Comparison of ENCODE assay signal across 10 mouse cellular contexts in genomic region chr1:30503224-30503623, GRCm38 (mm10).
DNase-seq lines count a peak whose midpoint lies in the region; ATAC-seq and TF ChIP-seq lines count a peak whose summit lies in the region.
"Had no signal": no experiment of that assay in that cellular context is flagged by ENCODE, and none has a peak within 500 bp of the region (broad histone marks: within the 10 kb centered on the region; RNA-seq: fewer than 3 reads in every experiment).

No protein-coding gene starts in this region.

- WGBS in intestine, postnatal 0 days: 14% methylated on average over 1 of the region's 1 CpGs
- WGBS in intestine, embryonic 15.5 days: 22% methylated on average over 1 of the region's 1 CpGs

- peak; percentile 64 for TF ChIP-seq CTCF in intestine, postnatal 0 days (IDR thresholded peaks at IDR 0.05; ENCODE audit: low read depth)

- no peak overlapping the region for H3K27ac ChIP-seq in intestine, postnatal 0 days (ENCODE audit: low read depth, low read length)
- no peak overlapping the region for H3K27ac ChIP-seq in intestine, embryonic 15.5 days

- no peaks in the 10 kb centered on the region for H3K27me3 ChIP-seq in intestine, postnatal 0 days (replicated peaks; ENCODE audit: control insufficient read depth, insufficient read depth, low read length)
- H3K27me3 ChIP-seq in intestine, embryonic 15.5 days (replicated peaks): no peaks in the 10 kb centered on the region

- no peak overlapping the region for H3K9ac ChIP-seq in intestine, postnatal 0 days (ENCODE audit: low read depth, low read length)
- H3K9ac ChIP-seq in intestine, embryonic 15.5 days: no peak overlapping the region

- H3K4me2 ChIP-seq in intestine, postnatal 0 days (replicated peaks; ENCODE audit: low read depth): no peak overlapping the region
- H3K4me2 ChIP-seq in intestine, embryonic 15.5 days (replicated peaks): no peak overlapping the region

- H3K4me1 ChIP-seq in intestine, postnatal 0 days (replicated peaks; ENCODE audit: control insufficient read depth, insufficient read depth, low read length): no peaks in the 10 kb centered on the region
- H3K4me1 ChIP-seq in intestine, embryonic 15.5 days (replicated peaks): no peaks in the 10 kb centered on the region

- H3K4me3 ChIP-seq in intestine, postnatal 0 days (ENCODE audit: low read depth, low read length): no peak overlapping the region
- H3K4me3 ChIP-seq in intestine, embryonic 15.5 days (replicated peaks): no peak overlapping the region
- H3K4me3 ChIP-seq: myocyte had no signal

- no peaks in the 10 kb centered on the region for H3K36me3 ChIP-seq in intestine, postnatal 0 days (ENCODE audit: control insufficient read depth, insufficient read depth)
- no peaks in the 10 kb centered on the region for H3K36me3 ChIP-seq in intestine, embryonic 15.5 days

- peak; percentile 53 for DNase-seq in embryo, embryonic 11 days
- DNase-seq in layer of hippocampus, postnatal 10 days (ENCODE audit: low spot score in 2 of 2): peak; percentile 22 to 47
- DNase-seq in retina, postnatal 7 days (ENCODE audit: low read depth, low spot score): peak; percentile 8
- DNase-seq in thymus, postnatal 10 days (ENCODE audit: low spot score in 2 of 2): no peak
- DNase-seq in heart, adult 8-10 months (ENCODE audit: low spot score): no peak
- no peak for DNase-seq in cerebellum, adult 9-10 months
- DNase-seq: heart, postnatal 14 days had no signal

- H3K9me3 ChIP-seq in intestine, postnatal 0 days (ENCODE audit: control insufficient read depth): no peaks in the 10 kb centered on the region
- no peaks in the 10 kb centered on the region for H3K9me3 ChIP-seq in intestine, embryonic 15.5 days

- ATAC-seq in intestine, postnatal 0 days: no peak
- ATAC-seq in intestine, embryonic 15.5 days: no peak

Comparison
In these comparisons a context has a peak if more than half of its experiments do, and no peak if none do; other contexts are left out.
1. DNase-seq: peak in embryo, embryonic 11 days (single experiment), layer of hippocampus, postnatal 10 days (2 of 2) and retina, postnatal 7 days (single experiment); none in thymus, postnatal 10 days (0 of 2), heart, adult 8-10 months (single experiment) and cerebellum, adult 9-10 months (single experiment).